Mouse (Mus musculus) cortical plate, adult 2 months (tissue): ENCODE measurements around the gene Umodl1.

Source experiments
- CTCF ChIP-seq: fragments of 200-500 bp; IDR thresholded peaks from 2 replicates; pipeline ENCODE4 v1.5.1; 2011; ENCODE audit warnings: mild to moderate bottlenecking, control low read depth, low read length; ENCODE audit not compliant: insufficient read depth; ENCODE audit errors: extremely low read depth
- POLR2A ChIP-seq: fragments of 200-500 bp; IDR thresholded peaks from 2 replicates; pipeline ENCODE4 v1.6.1; 2011; ENCODE audit warnings: mild to moderate bottlenecking, low read length, control low read depth; ENCODE audit not compliant: insufficient read depth; ENCODE audit errors: extremely low read depth

DNA sequence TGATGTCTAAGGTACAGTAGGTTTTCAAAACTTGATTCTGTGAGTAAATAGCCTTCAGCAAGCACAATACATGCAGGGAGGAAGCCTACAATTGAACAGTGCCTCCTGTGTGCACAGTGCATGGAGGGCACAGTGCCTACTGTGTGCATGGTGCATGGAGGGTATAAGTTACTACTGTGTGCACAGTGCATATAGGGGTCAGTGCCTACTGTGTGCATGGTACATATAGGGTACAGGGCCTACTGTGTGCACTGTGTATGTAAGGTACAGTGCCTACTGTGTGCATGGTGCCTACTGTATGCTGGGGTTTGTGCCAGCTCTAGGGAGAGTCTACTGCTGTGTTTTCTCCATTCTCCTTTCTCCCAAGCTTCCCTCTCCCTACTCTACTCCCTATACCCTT is 40.2 kb upstream of the Umodl1 start:
- no peak for TF ChIP-seq POLR2A
- TF ChIP-seq CTCF, result no peak
